Mouse (Mus musculus) midbrain, postnatal 0 days (tissue): Measurements from ENCODE around the gene Rcc2. TPM values are rescaled to one million over a fixed set of nuclear protein-coding genes. Genes with fewer than 3 reads are reported as not detected.

ENCODE experiments used
- ATAC-seq: fragments of 200-750 bp; cut with Nextera tagmentation; 2 replicates; pipeline ENCODE4 v1.8.0; 2017; ENCODE audit warnings: moderate number of reproducible peaks, mild to moderate bottlenecking, moderate TSS enrichment, moderate library complexity; ENCODE audit not compliant: low FRiP score
- DNase-seq: peaks from one replicate; pipeline ENCODE4 v3.0.0-alpha.2; 2015; ENCODE audit warnings: low spot score
- H3K27ac ChIP-seq: fragments of 300-500 bp; sonication (generic); 2 replicates; pipeline ENCODE4 v1.5.1; 2014; ENCODE audit warnings: low read depth, mild to moderate bottlenecking, low read length, mixed read lengths
- H3K27me3 ChIP-seq: fragments of 300-500 bp; sonication (generic); 2 replicates; pipeline ENCODE4 v1.6.1; 2014; ENCODE audit warnings: low read length, control low read depth, mixed read lengths; ENCODE audit not compliant: insufficient read depth
- H3K36me3 ChIP-seq: fragments of 300-500 bp; sonication (generic); 2 replicates; pipeline ENCODE4 v1.6.1; 2014; ENCODE audit warnings: low read length, control low read depth, mixed read lengths; ENCODE audit not compliant: insufficient read depth
- H3K4me1 ChIP-seq: fragments of 300-500 bp; sonication (generic); 2 replicates; pipeline ENCODE4 v1.6.1; 2014; ENCODE audit warnings: mild to moderate bottlenecking, control low read depth, antibody characterized with exemption, low read length, mixed read lengths; ENCODE audit not compliant: insufficient read depth
- H3K4me2 ChIP-seq: fragments of 300-500 bp; sonication (generic); 2 replicates; pipeline ENCODE4 v1.6.1; 2014; ENCODE audit warnings: low read depth, mild to moderate bottlenecking, low read length, mixed read lengths; ENCODE audit not compliant: poor library complexity, severe bottlenecking
- H3K4me3 ChIP-seq: fragments of 300-500 bp; sonication (generic); 2 replicates; pipeline ENCODE4 v1.5.1; 2014; ENCODE audit warnings: low read depth, mild to moderate bottlenecking, low read length, moderate library complexity
- H3K9ac ChIP-seq: fragments of 300-500 bp; sonication (generic); replicated peaks from 2 replicates; pipeline ENCODE4 v1.6.1; 2014; ENCODE audit warnings: mild to moderate bottlenecking, low read length, moderate library complexity, mixed read lengths; ENCODE audit not compliant: poor library complexity, severe bottlenecking
- H3K9me3 ChIP-seq: fragments of 300-500 bp; sonication (generic); 2 replicates; pipeline ENCODE4 v1.6.1; 2016; ENCODE audit warnings: low read length, control low read depth
- CTCF ChIP-seq: IDR thresholded peaks from 2 replicates; pipeline ENCODE4 v1.5.1; 2016; ENCODE audit warnings: antibody characterized with exemption, mild to moderate bottlenecking
- WGBS: fragments of 180-500 bp; shearing (Covaris S2); extraction: QIAGEN DNeasy Blood & Tissue Kit; methylation state at CpG from one replicate; pipeline ENCODE4 v1.1.7; 2014; 5-methylcytosine and 5-hydroxymethylcytosine counted together
- polyA plus RNA-seq: library from polyadenylated mRNA; unstranded; fragments of >200 nt; fragmentation: Nextera tagmentation; extraction: Ambion mirVana; gene quantifications from 2 replicates; pipeline ENCODE4 v1.2.1, GENCODE M21; 2015
- total RNA-seq: library from RNA; depleted of rRNA; stranded (reverse); fragments of >200 nt; gene quantifications from 2 replicates; pipeline ENCODE4 v1.2.3, GENCODE M21; 2014

Rcc2 gene
- total and polyA plus RNA-seq, 2 experiments from 2014 or later = 13.2 to 51.2 TPM

DNA sequence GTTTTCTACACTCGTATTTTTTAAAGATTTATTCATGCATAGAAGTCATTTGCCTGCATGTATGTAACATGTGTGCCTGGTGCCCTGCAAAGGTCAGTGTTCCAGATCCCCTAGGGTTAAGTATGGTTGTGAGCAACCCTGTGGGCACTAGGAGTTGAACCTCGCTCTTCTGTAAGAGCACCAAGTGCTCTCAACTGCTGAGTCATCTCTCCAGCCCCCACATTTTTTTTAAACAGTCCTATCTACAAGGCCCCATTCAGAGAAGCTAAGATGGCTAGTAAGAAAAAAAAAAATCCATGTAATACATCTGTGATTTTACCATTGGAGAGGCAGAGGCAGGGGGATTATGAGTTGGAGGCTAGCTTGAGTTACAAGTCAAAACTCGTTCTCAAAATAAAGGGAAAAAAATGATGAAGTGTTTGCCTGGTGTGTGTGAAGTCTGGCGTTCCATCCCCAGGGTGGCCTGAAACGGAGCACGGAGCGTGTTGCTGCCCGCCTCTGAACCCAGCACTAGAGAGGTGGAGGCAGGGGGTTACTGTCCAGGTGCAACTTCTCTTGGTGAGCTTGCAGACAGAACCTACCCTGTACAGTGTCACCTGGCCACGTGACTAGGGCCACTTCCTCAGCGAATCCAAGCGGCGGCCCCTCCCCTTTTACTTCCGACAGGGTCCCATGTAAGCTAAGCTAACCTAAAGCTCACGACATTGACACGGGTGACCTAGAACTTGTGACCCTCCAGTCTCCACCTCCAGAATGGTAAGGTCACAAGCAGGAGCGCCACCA, 10.3 kb upstream of the Rcc2 start:
- ATAC-seq (no peak), DNase-seq (no peak)
- WGBS = 83% methylated on average over 16 of the region's 16 CpGs
- H3K4me2 ChIP-seq = no peak overlapping the region
- H3K9me3 ChIP-seq = no peaks in the 10 kb centered on the region
- H3K36me3 ChIP-seq = no peaks in the 10 kb centered on the region
- no peak overlapping the region for H3K4me3 ChIP-seq
- H3K27me3 ChIP-seq = no peaks in the 10 kb centered on the region
- no peak overlapping the region for H3K9ac ChIP-seq
- H3K4me1 ChIP-seq = no peaks in the 10 kb centered on the region
- no peak for TF ChIP-seq CTCF
- no peak overlapping the region for H3K27ac ChIP-seq

DNA sequence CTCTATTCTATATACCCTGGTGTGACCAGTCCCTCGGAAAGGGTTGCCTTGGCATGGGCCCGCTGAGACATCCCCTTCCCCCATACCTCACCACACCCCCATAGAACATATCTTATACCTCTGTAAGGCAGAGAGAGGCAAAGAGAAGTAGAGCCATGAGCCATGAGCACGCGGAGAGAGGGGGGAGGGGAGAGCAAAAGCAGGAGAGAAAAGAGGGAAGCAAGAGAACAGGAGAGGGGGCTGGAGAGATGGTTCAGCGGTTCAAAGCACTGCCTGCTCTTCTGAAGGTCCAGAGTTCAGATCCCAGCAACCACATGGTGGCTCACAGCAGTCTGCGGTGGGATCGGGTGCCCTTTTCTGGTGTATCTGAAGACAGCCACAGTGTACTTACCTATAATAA, 8.9 kb upstream of the Rcc2 start:
- Histone ChIP-seq H3K4me1 (no peaks in the 10 kb centered on the region), H3K9me3 (no peaks in the 10 kb centered on the region), H3K27me3 (no peaks in the 10 kb centered on the region), H3K36me3 (no peaks in the 10 kb centered on the region), H3K4me3 (no peak overlapping the region), H3K4me2 (no peak overlapping the region), H3K27ac (no peak overlapping the region), H3K9ac (no peak overlapping the region)
- no peak for TF ChIP-seq CTCF
- no peak for ATAC-seq
- 66% methylated on average over 7 of the region's 7 CpGs for WGBS
- no peak for DNase-seq

DNA sequence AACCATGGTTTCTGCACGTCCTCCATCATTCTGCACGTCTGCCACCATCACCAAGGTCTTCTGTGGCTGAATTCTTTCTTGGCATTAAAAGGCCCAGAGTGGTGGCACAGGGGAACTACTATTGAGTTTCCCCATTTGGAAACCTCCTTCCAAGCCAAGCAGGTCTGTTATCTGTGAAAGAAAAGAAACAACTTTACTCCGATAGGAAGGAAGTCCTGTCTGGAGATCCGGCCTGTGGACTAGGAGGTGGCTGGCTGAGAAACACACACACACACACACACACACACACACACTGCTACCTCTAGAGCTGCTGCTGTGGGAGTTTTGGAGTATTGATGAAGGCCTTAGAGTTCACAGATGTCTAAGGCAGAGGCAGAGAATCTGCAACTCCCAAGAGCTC, 6.8 kb upstream of the Rcc2 start:
- H3K36me3 ChIP-seq = no peaks in the 10 kb centered on the region
- no peak overlapping the region for H3K4me3 ChIP-seq
- ATAC-seq (no peak), DNase-seq (no peak)
- no peak overlapping the region for H3K9ac ChIP-seq
- no peaks in the 10 kb centered on the region for H3K9me3 ChIP-seq
- 0 out of 2 replicates have a peak, but pooled peaks cover 5% of the 10 kb centered on the region for H3K27me3 ChIP-seq
- H3K4me1 ChIP-seq = no peaks in the 10 kb centered on the region
- no peak for TF ChIP-seq CTCF
- no peak overlapping the region for H3K4me2 ChIP-seq
- WGBS = 73% methylated on average over 4 of the region's 4 CpGs
- H3K27ac ChIP-seq = no peak overlapping the region

DNA sequence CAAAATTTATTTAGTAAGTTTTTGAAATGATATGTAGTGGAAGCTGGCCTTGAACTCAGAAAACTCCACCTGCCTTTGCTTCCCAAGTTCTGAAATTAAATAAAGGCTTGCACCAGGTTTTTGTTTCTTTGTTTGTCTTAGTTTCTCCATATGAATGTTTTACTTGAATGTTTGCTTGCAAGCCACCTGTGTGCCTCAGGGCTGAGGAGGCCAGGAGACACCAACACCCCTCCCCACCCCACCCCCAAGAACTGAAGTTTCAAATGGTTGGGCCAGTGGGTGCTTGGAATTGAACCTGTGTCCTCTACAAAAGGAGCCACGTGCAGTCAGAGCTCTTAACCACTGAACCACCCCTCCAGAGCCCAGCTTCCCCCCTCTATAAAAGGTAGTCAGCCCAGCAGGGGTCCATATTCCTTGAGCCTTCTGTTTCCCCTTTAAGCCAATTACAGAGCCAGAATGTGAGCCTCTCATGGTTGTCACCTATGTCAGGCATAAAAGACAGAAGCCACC, 5.7 kb upstream of the Rcc2 start:
- DNase-seq (no peak), ATAC-seq (no peak)
- TF ChIP-seq CTCF = no peak
- H3K4me3 ChIP-seq = no peak overlapping the region
- H3K4me1 ChIP-seq = no peaks in the 10 kb centered on the region
- H3K4me2 ChIP-seq = no peak overlapping the region
- H3K27me3 ChIP-seq = 0 out of 2 replicates have a peak, but pooled peaks cover 9% of the 10 kb centered on the region
- H3K27ac ChIP-seq = no peak overlapping the region
- H3K36me3 ChIP-seq = no peaks in the 10 kb centered on the region
- H3K9me3 ChIP-seq = no peaks in the 10 kb centered on the region
- no peak overlapping the region for H3K9ac ChIP-seq
- 24% methylated on average over 1 of the region's 1 CpGs for WGBS

DNA sequence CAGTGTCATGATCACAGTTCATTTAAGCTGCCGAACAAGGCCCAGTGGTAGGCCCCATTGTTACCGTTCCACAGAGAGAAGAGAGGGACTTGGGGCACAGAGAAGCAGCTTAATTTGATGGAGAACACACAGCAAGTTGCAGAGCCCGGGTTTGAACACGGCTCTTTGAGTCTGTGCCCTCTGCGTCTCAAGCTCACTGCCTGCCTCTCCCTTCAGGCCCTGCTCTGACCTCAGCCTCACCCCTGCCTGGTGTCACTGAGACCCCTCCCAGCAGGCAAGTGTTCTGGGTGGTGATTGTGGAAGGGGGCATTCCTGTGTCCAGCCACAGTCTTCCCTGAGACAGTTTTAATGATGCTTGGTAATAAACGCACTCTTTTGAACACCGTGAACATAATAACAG, 5.2 kb upstream of the Rcc2 start:
- WGBS = 61% methylated on average over 7 of the region's 7 CpGs
- ATAC-seq = no peak

More for the DNA sequence above, 5.2 kb upstream of the Rcc2 start:
- no peak overlapping the region for H3K4me3 ChIP-seq
- no peak for DNase-seq
- H3K27ac ChIP-seq = no peak overlapping the region
- H3K4me2 ChIP-seq = no peak overlapping the region
- no peaks in the 10 kb centered on the region for H3K9me3 ChIP-seq
- no peak overlapping the region for H3K9ac ChIP-seq
- H3K36me3 ChIP-seq = no peaks in the 10 kb centered on the region
- H3K4me1 ChIP-seq = no peaks in the 10 kb centered on the region
- no peak for TF ChIP-seq CTCF
- H3K27me3 ChIP-seq = 0 out of 2 replicates have a peak, but pooled peaks cover 9% of the 10 kb centered on the region
